In genomic region chr3:89243609-89244008, GRCm38 (mm10) we compare ENCODE assay signal across 8 mouse cellular contexts. TPM values are rescaled to one million over a fixed set of nuclear protein-coding genes. Genes with fewer than 3 reads are reported as not detected.
DNase-seq lines count a peak whose midpoint lies in the region; ATAC-seq and TF ChIP-seq lines count a peak whose summit lies in the region.

No protein-coding gene starts in this region.

- peaks cover 9% of the 10 kb centered on the region for H3K36me3 ChIP-seq in C2C12 (ENCODE audit: control insufficient read depth, insufficient read depth)
- H3K36me3 ChIP-seq in ES-E14 (ENCODE audit: control insufficient read depth, insufficient read depth, low read length, poor library complexity, severe bottlenecking): peaks cover 6% of the 10 kb centered on the region; the same call in 1 of the 2 replicates
- peaks cover 39% of the 10 kb centered on the region for H3K36me3 ChIP-seq in forebrain, embryonic 12.5 days (replicated peaks)
- H3K36me3 ChIP-seq in lung, embryonic 14.5 days (ENCODE audit: insufficient read depth): peaks cover 8% of the 10 kb centered on the region
- peaks cover 31% of the 10 kb centered on the region for H3K36me3 ChIP-seq in neural tube, embryonic 14.5 days (ENCODE audit: control insufficient read depth, insufficient read depth, low read length)

- H3ac ChIP-seq in C2C12 (ENCODE audit: control insufficient read depth, insufficient read length, low read depth): peak overlapping the region; percentile 65

- H3K9ac ChIP-seq in ES-E14 (ENCODE audit: insufficient read depth, low read depth, low read length, poor library complexity, severe bottlenecking): peak overlapping the region; percentile 54
- H3K9ac ChIP-seq in forebrain, embryonic 12.5 days: peak overlapping the region; percentile 67
- no peak overlapping the region for H3K9ac ChIP-seq in lung, embryonic 14.5 days
- H3K9ac ChIP-seq in neural tube, embryonic 14.5 days (replicated peaks; ENCODE audit: low read depth, low read length): peak overlapping the region; percentile 70

- H3K4me3 ChIP-seq in C2C12 (ENCODE audit: insufficient read depth, poor library complexity, severe bottlenecking) (peak overlapping the region; percentile 14), ES-E14 (ENCODE audit: insufficient read depth in 1 of 2, low read depth in 1 of 2, low read length in 2 of 2, poor library complexity in 1 of 2, severe bottlenecking in 1 of 2) (peak overlapping the region in 1 of 2 experiments; percentile 35; a peak in 2 of 4 replicates)
- peak overlapping the region; percentile 67 for H3K4me3 ChIP-seq in forebrain, embryonic 12.5 days (replicated peaks)
- peak overlapping the region; percentile 78 for H3K4me3 ChIP-seq in lung, embryonic 14.5 days (ENCODE audit: low read depth, low read length)
- peak overlapping the region; percentile 42 for H3K4me3 ChIP-seq in neural tube, embryonic 14.5 days (ENCODE audit: low read depth, low read length)

- no peak overlapping the region for H3K27ac ChIP-seq in ES-E14 (ENCODE audit: insufficient read depth, low read depth, low read length, poor library complexity, severe bottlenecking)
- peak overlapping the region; percentile 89 for H3K27ac ChIP-seq in forebrain, embryonic 12.5 days
- H3K27ac ChIP-seq in lung, embryonic 14.5 days (ENCODE audit: low read depth): no peak overlapping the region
- H3K27ac ChIP-seq in neural tube, embryonic 14.5 days (ENCODE audit: low read depth, low read length): peak overlapping the region; percentile 28; the same call in 1 of the 2 replicates

- peaks cover 8% of the 10 kb centered on the region for H3K79me3 ChIP-seq in C2C12 (ENCODE audit: low read depth)

- in situ Hi-C loops in ES-E14 (cut with MboI; ENCODE audit: low sequenced_read_pairs in 2 of 2, unreplicated experiment in 2 of 2): no loop called here

- no peaks in the 10 kb centered on the region for H3K27me3 ChIP-seq in C2C12 (ENCODE audit: control insufficient read depth, insufficient read depth, insufficient read length)
- no peaks in the 10 kb centered on the region for H3K27me3 ChIP-seq in forebrain, embryonic 12.5 days
- H3K27me3 ChIP-seq in lung, embryonic 14.5 days (ENCODE audit: insufficient read depth, low read length): peaks cover 15% of the 10 kb centered on the region; the same call in 1 of the 2 replicates
- no peaks in the 10 kb centered on the region for H3K27me3 ChIP-seq in neural tube, embryonic 14.5 days (ENCODE audit: control insufficient read depth, insufficient read depth, low read length)

- no peak for DNase-seq in ES-E14 (ENCODE audit: low read depth, low spot score)
- peak; percentile 55 for DNase-seq in kidney, adult 18-20 months
- peak; percentile 75 for DNase-seq in lung, embryonic 14.5 days
- no peak for DNase-seq in frontal cortex, postnatal 25 days (ENCODE audit: low spot score in 2 of 2)
- no peak for DNase-seq in gastrocnemius, adult 18-20 months (ENCODE audit: low spot score)

- peak overlapping the region; percentile 91 for H3K4me2 ChIP-seq in forebrain, embryonic 12.5 days
- H3K4me2 ChIP-seq in lung, embryonic 14.5 days: peak overlapping the region; percentile 88
- peak overlapping the region; percentile 93 for H3K4me2 ChIP-seq in neural tube, embryonic 14.5 days (ENCODE audit: low read depth, low read length)

- TF ChIP-seq CTCF in C2C12 (IDR thresholded peaks at IDR 0.05; ENCODE audit: control insufficient read depth, insufficient read depth, insufficient read length): peak; percentile 23
- peak; percentile 68 for TF ChIP-seq CTCF in lung, embryonic 14.5 days (IDR thresholded peaks at IDR 0.05; ENCODE audit: low read depth)

- H3K79me2 ChIP-seq in C2C12 (ENCODE audit: control insufficient read depth, insufficient read depth): peaks cover 24% of the 10 kb centered on the region

- 11% methylated on average over 14 of the region's 14 CpGs for WGBS in forebrain, embryonic 12.5 days
- WGBS in lung, embryonic 14.5 days: 9% methylated on average over 14 of the region's 14 CpGs
- 9% methylated on average over 14 of the region's 14 CpGs for WGBS in neural tube, embryonic 14.5 days

- ATAC-seq in forebrain, embryonic 12.5 days (ENCODE audit: low FRiP score): no peak; the same call in 1 of the 2 replicates
- peak; percentile 33 for ATAC-seq in lung, embryonic 14.5 days (ENCODE audit: insufficient read depth)
- ATAC-seq in neural tube, embryonic 14.5 days (ENCODE audit: low read depth): peak; percentile 5; the same call in 1 of the 2 replicates

- H3K9me3 ChIP-seq in ES-E14 (ENCODE audit: control insufficient read depth, insufficient read depth, low read depth, low read length): no peaks in the 10 kb centered on the region
- no peaks in the 10 kb centered on the region for H3K9me3 ChIP-seq in forebrain, embryonic 12.5 days
- H3K9me3 ChIP-seq in lung, embryonic 14.5 days (ENCODE audit: low read depth, low read length): no peaks in the 10 kb centered on the region
- no peaks in the 10 kb centered on the region for H3K9me3 ChIP-seq in neural tube, embryonic 14.5 days (ENCODE audit: control insufficient read depth, low read length)

- peaks cover 3 to 17% of the 10 kb centered on the region in 2 experiments; a peak in 3 of 4 replicates for H3K4me1 ChIP-seq in ES-E14 (ENCODE audit: control insufficient read depth in 2 of 2, insufficient read depth in 2 of 2, low read length in 2 of 2, poor library complexity in 1 of 2)
- H3K4me1 ChIP-seq in forebrain, embryonic 12.5 days: peaks cover 50% of the 10 kb centered on the region
- peaks cover 6% of the 10 kb centered on the region for H3K4me1 ChIP-seq in lung, embryonic 14.5 days (ENCODE audit: insufficient read depth)
- peaks cover 25% of the 10 kb centered on the region for H3K4me1 ChIP-seq in neural tube, embryonic 14.5 days (ENCODE audit: control insufficient read depth, insufficient read depth, low read length)

TF ChIP-seq in C2C12, 6 proteins besides CTCF, POLR2A, EP300 and RAD21:
- TF ChIP-seq CEBPB (IDR thresholded peaks at IDR 0.05; ENCODE audit: low read depth): peak; percentile 8
- TF ChIP-seq FOSL1 (IDR thresholded peaks at IDR 0.05; ENCODE audit: insufficient read depth, low read length, poor library complexity, severe bottlenecking): no peak
TF ChIP-seq in C2C12: peak in this region for 1.

TF ChIP-seq in ES-E14, 5 proteins besides CTCF, POLR2A, EP300 and RAD21:
- no peak for TF ChIP-seq ZNF384 (IDR thresholded peaks at IDR 0.05; ENCODE audit: low read depth, low read length)
- no peak for TF ChIP-seq ZC3H11A (IDR thresholded peaks at IDR 0.05; ENCODE audit: borderline replicate concordance, low read depth, low read length)
- no peak for TF ChIP-seq CHD2 (IDR thresholded peaks at IDR 0.05; ENCODE audit: low read depth, low read length)
- no peak for TF ChIP-seq MAFK (IDR thresholded peaks at IDR 0.05; ENCODE audit: insufficient read depth, low read depth, low read length)

RNA-seq across cellular contexts. Expression of gene Krtcap2, which starts 2.2 kb away (rescaled TPM):
- polyA plus RNA-seq in C2C12 (2012; fragmentation: generic; extraction: Trizol): 299 TPM
- total RNA-seq in ES-E14 (2012; rRNA removed): 113 and 134 TPM in 2 replicates
- polyA plus RNA-seq in forebrain, embryonic 12.5 days (2016; fragmentation: Nextera tagmentation; extraction: Ambion mirVana): 249 and 252 TPM in 2 replicates
- polyA plus RNA-seq in lung, embryonic 14.5 days (2014; fragmentation: Nextera tagmentation; extraction: Ambion mirVana): 293 and 312 TPM in 2 replicates
- 206 and 240 TPM in 2 replicates for polyA plus RNA-seq in neural tube, embryonic 14.5 days (2014; fragmentation: Nextera tagmentation; extraction: Ambion mirVana)
- 10 to 100 TPM; 70.2 to 74.5 TPM for total RNA-seq in gastrocnemius, adult 18-20 months (2021)

RNA-seq across cellular contexts. Expression of gene Trim46, which starts 2.5 kb away (rescaled TPM):
- polyA plus RNA-seq in C2C12 (2012; fragmentation: generic; extraction: Trizol): 11.0 TPM
- 3.1 and 5.3 TPM in 2 replicates for total RNA-seq in ES-E14 (2012; rRNA removed)
- 25.1 and 26.6 TPM in 2 replicates for polyA plus RNA-seq in forebrain, embryonic 12.5 days (2016; fragmentation: Nextera tagmentation; extraction: Ambion mirVana)
- polyA plus RNA-seq in lung, embryonic 14.5 days (2014; fragmentation: Nextera tagmentation; extraction: Ambion mirVana): 5.7 and 6.3 TPM in 2 replicates
- 61.6 and 70.7 TPM in 2 replicates for polyA plus RNA-seq in neural tube, embryonic 14.5 days (2014; fragmentation: Nextera tagmentation; extraction: Ambion mirVana)
- under 1 TPM; 0.14 to 0.31 TPM for total RNA-seq in gastrocnemius, adult 18-20 months (2021)

RNA-seq across cellular contexts. Expression of gene Muc1, which starts 14.8 kb away (rescaled TPM):
- polyA plus RNA-seq in C2C12 (2012; fragmentation: generic; extraction: Trizol): 0.20 TPM
- total RNA-seq in ES-E14 (2012; rRNA removed): 3.0 and 3.9 TPM in 2 replicates
- polyA plus RNA-seq in forebrain, embryonic 12.5 days (2016; fragmentation: Nextera tagmentation; extraction: Ambion mirVana): 3.8 and 4.7 TPM in 2 replicates
- 43.0 and 50.4 TPM in 2 replicates for polyA plus RNA-seq in lung, embryonic 14.5 days (2014; fragmentation: Nextera tagmentation; extraction: Ambion mirVana)
- polyA plus RNA-seq in neural tube, embryonic 14.5 days (2014; fragmentation: Nextera tagmentation; extraction: Ambion mirVana): 0.90 and 1.4 TPM in 2 replicates
- under 1 TPM; 0.18 to 0.40 TPM for total RNA-seq in gastrocnemius, adult 18-20 months (2021)

RNA-seq across cellular contexts. Expression of gene Dpm3, which starts 15.5 kb away (rescaled TPM):
- 228 TPM for polyA plus RNA-seq in C2C12 (2012; fragmentation: generic; extraction: Trizol)
- 207 and 297 TPM in 2 replicates for total RNA-seq in ES-E14 (2012; rRNA removed)
- polyA plus RNA-seq in forebrain, embryonic 12.5 days (2016; fragmentation: Nextera tagmentation; extraction: Ambion mirVana): 79.1 and 84.3 TPM in 2 replicates
- 118 and 119 TPM in 2 replicates for polyA plus RNA-seq in lung, embryonic 14.5 days (2014; fragmentation: Nextera tagmentation; extraction: Ambion mirVana)
- polyA plus RNA-seq in neural tube, embryonic 14.5 days (2014; fragmentation: Nextera tagmentation; extraction: Ambion mirVana): 69.6 and 84.4 TPM in 2 replicates
- 10 to 100 TPM; 22.6 to 24.3 TPM for total RNA-seq in gastrocnemius, adult 18-20 months (2021)

RNA-seq across cellular contexts. Expression of gene Mtx1, which starts 16.7 kb away (rescaled TPM):
- 248 TPM for polyA plus RNA-seq in C2C12 (2012; fragmentation: generic; extraction: Trizol)
- 234 and 251 TPM in 2 replicates for total RNA-seq in ES-E14 (2012; rRNA removed)
- polyA plus RNA-seq in forebrain, embryonic 12.5 days (2016; fragmentation: Nextera tagmentation; extraction: Ambion mirVana): 185 and 194 TPM in 2 replicates
- polyA plus RNA-seq in lung, embryonic 14.5 days (2014; fragmentation: Nextera tagmentation; extraction: Ambion mirVana): 193 and 212 TPM in 2 replicates
- 147 and 151 TPM in 2 replicates for polyA plus RNA-seq in neural tube, embryonic 14.5 days (2014; fragmentation: Nextera tagmentation; extraction: Ambion mirVana)
- total RNA-seq in gastrocnemius, adult 18-20 months (2021): 10 to 100 TPM; 45.4 to 46.7 TPM

Comparison
In these comparisons a context has a peak if more than half of its experiments do, and no peak if none do; other contexts are left out.
1. DNase-seq: peak in kidney, adult 18-20 months (single experiment) and lung, embryonic 14.5 days (single experiment); none in ES-E14 (single experiment), frontal cortex, postnatal 25 days (0 of 2) and gastrocnemius, adult 18-20 months (single experiment).
2. H3K27ac ChIP-seq: peak in forebrain, embryonic 12.5 days (single experiment) and neural tube, embryonic 14.5 days (single experiment); none in ES-E14 (single experiment) and lung, embryonic 14.5 days (single experiment).
3. Peak in every context shown above with its lines, with median percentiles within 50 percentile points of each other: H3K4me2 ChIP-seq.